Mouse (Mus musculus): ENCODE measurements around the gene Fnbp1l.

The Fnbp1l gene

GRCm38 (mm10) chr3:122494764-122495163, 124.8 kb downstream of the Fnbp1l start:
- DNase-seq (ENCODE audit: low read depth, low spot score): no peak

- no peak for DNase-seq (ENCODE audit: low read depth, low spot score)
Measured at GRCm38 (mm10) chr3:122492872-122493615, 126.5 kb downstream of the Fnbp1l start.

- DNase-seq (ENCODE audit: low read depth, low spot score): no peak
Measured at GRCm38 (mm10) chr3:122492006-122492405, 127.5 kb downstream of the Fnbp1l start.

GRCm38 (mm10) chr3:122490574-122490973, 128.9 kb downstream of the Fnbp1l start:
- no peak for DNase-seq (ENCODE audit: low read depth, low spot score)
